Mouse (Mus musculus): Measurements from ENCODE around the gene Nprl2. TPM values are rescaled to one million over a fixed set of nuclear protein-coding genes. Genes with fewer than 3 reads are reported as not detected.

Nprl2 gene
- total RNA-seq, 2 experiments from 2014 or later = 31.1 to 33.1 TPM

Other genes with a start within 250 kb of the Nprl2 start
- gene Cish, start 246.2 kb upstream of the Nprl2 start, total RNA-seq (2021) = 10 to 100 TPM in 1 of 2 experiments, 1 to 10 TPM in 1; 5.9 to 10.0 TPM
- 10 to 100 TPM; 14.6 to 19.9 TPM for gene Hemk1, start 203.9 kb upstream of the Nprl2 start, total RNA-seq (2021)
- gene 6430571L13Rik, start 201.6 kb upstream of the Nprl2 start, total RNA-seq (2021) = 1 to 10 TPM; 2.5 to 3.2 TPM
- 10 to 100 TPM; 21.4 to 27.2 TPM for gene Cacna2d2, start 142.6 kb upstream of the Nprl2 start, total RNA-seq (2021)
- gene Tmem115, start 8.3 kb upstream of the Nprl2 start, total RNA-seq (2021) = 10 to 100 TPM; 33.2 to 33.3 TPM
- 10 to 100 TPM; 17.7 to 19.5 TPM for gene Cyb561d2, start within 50 bp of the Nprl2 start, total RNA-seq (2021)
- 1 to 10 TPM; 3.4 to 4.1 TPM for gene Zmynd10, start 5.1 kb downstream of the Nprl2 start, total RNA-seq (2021)
- 10 to 100 TPM; 18.3 to 18.6 TPM for gene Rassf1, start 9.3 kb downstream of the Nprl2 start, total RNA-seq (2021)
- gene Tusc2, start 21.0 kb downstream of the Nprl2 start, total RNA-seq (2021) = 10 to 100 TPM; 58.3 to 66.6 TPM
- gene Hyal2, start 25.7 kb downstream of the Nprl2 start, total RNA-seq (2021) = 10 to 100 TPM; 19.8 to 21.0 TPM
- 1 to 10 TPM; 3.7 to 4.2 TPM for gene Hyal1, start 34.7 kb downstream of the Nprl2 start, total RNA-seq (2021)
- 10 to 100 TPM; 10.7 to 11.9 TPM for gene Naa80, start 36.7 kb downstream of the Nprl2 start, total RNA-seq (2021)
- gene Hyal3, start 38.6 kb downstream of the Nprl2 start, total RNA-seq (2021) = 1 to 10 TPM; 1.2 to 1.7 TPM
- 10 to 100 TPM; 13.2 to 14.1 TPM for gene Ifrd2, start 45.4 kb downstream of the Nprl2 start, total RNA-seq (2021)
- 1 to 10 TPM; 3.5 to 3.7 TPM for gene Sema3b, start 67.0 kb downstream of the Nprl2 start, total RNA-seq (2021)
- 100 to 1,000 TPM; 254 to 263 TPM for gene Gnai2, start 93.1 kb downstream of the Nprl2 start, total RNA-seq (2021)
- 100 to 1,000 TPM in 1 of 2 experiments, 10 to 100 TPM in 1; 96.5 to 109 TPM for gene Slc38a3, start 127.3 kb downstream of the Nprl2 start, total RNA-seq (2021)
- gene Gnat1, start 137.5 kb downstream of the Nprl2 start, total RNA-seq (2021) = 1 to 10 TPM in 1 of 2 experiments, under 1 TPM in 1; 0.71 to 1.1 TPM
- 1 to 10 TPM; 6.7 to 9.1 TPM for gene Sema3f, start 168.2 kb downstream of the Nprl2 start, total RNA-seq (2021)
- gene Rbm5, start 228.8 kb downstream of the Nprl2 start, total RNA-seq (2021) = 100 to 1,000 TPM; 159 to 181 TPM